Mouse (Mus musculus): ENCODE measurements around the gene Frmpd3.
"Not testable (repeated sequence)": the region's sequence is repeated elsewhere in the genome, so short reads cannot be mapped to it uniquely, and the experiment has no call there.

The Frmpd3 gene

GRCm38 (mm10) chrX:140341656-140342392 is at the start of gene Frmpd3:
TSS of gene Frmpd3 (plus strand) at chrX:140342263.
- DNase-seq (ENCODE audit: low read depth in 1 of 2, low spot score in 2 of 2): no peak

- no peak for DNase-seq (ENCODE audit: low read depth in 1 of 2, low spot score in 2 of 2)
Observed at GRCm38 (mm10) chrX:140303731-140304130, 38.3 kb upstream of the Frmpd3 start.

- no peak for DNase-seq (ENCODE audit: low read depth in 1 of 2, low spot score in 2 of 2)
Observed at GRCm38 (mm10) chrX:140305652-140306051, 36.4 kb upstream of the Frmpd3 start.

GRCm38 (mm10) chrX:140317931-140318330 is 24.1 kb upstream of the Frmpd3 start:
- no peak for DNase-seq (ENCODE audit: low read depth in 1 of 2, low spot score in 2 of 2)

GRCm38 (mm10) chrX:140319131-140319530 is 22.9 kb upstream of the Frmpd3 start:
- no peak for DNase-seq (ENCODE audit: low read depth in 1 of 2, low spot score in 2 of 2)

GRCm38 (mm10) chrX:140320671-140321070 is 21.4 kb upstream of the Frmpd3 start:
- DNase-seq (ENCODE audit: low read depth in 1 of 2, low spot score in 2 of 2): not testable (repeated sequence)

GRCm38 (mm10) chrX:140342393-140343163 is 515 bp downstream of the Frmpd3 start:
- no peak for DNase-seq (ENCODE audit: low read depth in 1 of 2, low spot score in 2 of 2)

GRCm38 (mm10) chrX:140375628-140376027 is 33.6 kb downstream of the Frmpd3 start:
- DNase-seq (ENCODE audit: low read depth in 1 of 2, low spot score in 2 of 2): no peak

- no peak for DNase-seq (ENCODE audit: low read depth in 1 of 2, low spot score in 2 of 2)
Observed at GRCm38 (mm10) chrX:140399986-140400385, 57.9 kb downstream of the Frmpd3 start.

GRCm38 (mm10) chrX:140402904-140403303 is 60.8 kb downstream of the Frmpd3 start:
- DNase-seq (ENCODE audit: low read depth in 1 of 2, low spot score in 2 of 2): no peak

GRCm38 (mm10) chrX:140406079-140406478 is 64.0 kb downstream of the Frmpd3 start:
- no peak for DNase-seq (ENCODE audit: low read depth in 1 of 2, low spot score in 2 of 2)

GRCm38 (mm10) chrX:140406501-140406900 is 64.4 kb downstream of the Frmpd3 start:
- no peak for DNase-seq (ENCODE audit: low read depth in 1 of 2, low spot score in 2 of 2)

GRCm38 (mm10) chrX:140407593-140407992 is 65.5 kb downstream of the Frmpd3 start:
- DNase-seq (ENCODE audit: low read depth in 1 of 2, low spot score in 2 of 2): no peak

GRCm38 (mm10) chrX:140418467-140418866 is 76.4 kb downstream of the Frmpd3 start:
- DNase-seq (ENCODE audit: low read depth in 1 of 2, low spot score in 2 of 2): no peak

GRCm38 (mm10) chrX:140427124-140427523 is 85.1 kb downstream of the Frmpd3 start:
- no peak for DNase-seq (ENCODE audit: low read depth in 1 of 2, low spot score in 2 of 2)

GRCm38 (mm10) chrX:140428252-140428651 is 86.2 kb downstream of the Frmpd3 start:
- no peak for DNase-seq (ENCODE audit: low read depth in 1 of 2, low spot score in 2 of 2)

- no peak for DNase-seq (ENCODE audit: low read depth in 1 of 2, low spot score in 2 of 2)
Observed at GRCm38 (mm10) chrX:140429985-140430384, 87.9 kb downstream of the Frmpd3 start.

GRCm38 (mm10) chrX:140430506-140430905 is 88.4 kb downstream of the Frmpd3 start:
- no peak for DNase-seq (ENCODE audit: low read depth in 1 of 2, low spot score in 2 of 2)

GRCm38 (mm10) chrX:140431981-140432380 is 89.9 kb downstream of the Frmpd3 start:
- DNase-seq (ENCODE audit: low read depth in 1 of 2, low spot score in 2 of 2): no peak

- DNase-seq (ENCODE audit: low read depth in 1 of 2, low spot score in 2 of 2): no peak
Observed at GRCm38 (mm10) chrX:140432786-140433185, 90.7 kb downstream of the Frmpd3 start.

- DNase-seq (ENCODE audit: low read depth in 1 of 2, low spot score in 2 of 2): no peak
Observed at GRCm38 (mm10) chrX:140437906-140438305, 95.8 kb downstream of the Frmpd3 start.

- DNase-seq (ENCODE audit: low read depth in 1 of 2, low spot score in 2 of 2): no peak
Observed at GRCm38 (mm10) chrX:140445551-140445950, 103.5 kb downstream of the Frmpd3 start.
